Mouse (Mus musculus) erythroblast, embryonic 14.5 days (primary cell): Measurements from ENCODE around the gene Mybpc3. TPM values are rescaled to one million over a fixed set of nuclear protein-coding genes. Genes with fewer than 3 reads are reported as not detected.

ENCODE experiments used
- H3K27me3 ChIP-seq: 2 replicates; pipeline ENCODE4 v1.6.1; 2012; ENCODE audit warnings: inconsistent platforms; ENCODE audit not compliant: control insufficient read depth
- H3K36me3 ChIP-seq: 2 replicates; pipeline ENCODE4 v1.6.1; 2012; ENCODE audit warnings: mild to moderate bottlenecking, inconsistent platforms; ENCODE audit not compliant: control insufficient read depth
- H3K4me1 ChIP-seq: 2 replicates; pipeline ENCODE4 v1.6.1; 2012; ENCODE audit warnings: inconsistent platforms; ENCODE audit not compliant: control insufficient read depth
- H3K4me3 ChIP-seq: replicated peaks from 2 replicates; pipeline ENCODE3; 2012; ENCODE audit warnings: moderate library complexity, mild to moderate bottlenecking, inconsistent platforms
- H3K9me3 ChIP-seq: 2 replicates; pipeline ENCODE4 v1.6.1; 2012; ENCODE audit warnings: low read length, inconsistent platforms, mixed read lengths; ENCODE audit not compliant: control insufficient read depth
- GATA1 ChIP-seq: IDR thresholded peaks from 2 replicates; pipeline ENCODE4 v1.6.1; 2012; ENCODE audit warnings: low read length, inconsistent platforms, mixed read lengths
- TAL1 ChIP-seq: IDR thresholded peaks from 3 replicates; pipeline ENCODE4 v1.6.1; 2012; ENCODE audit warnings: low read length, inconsistent platforms, mixed read lengths
- polyA plus RNA-seq: library from polyadenylated mRNA; stranded (reverse); fragments of >175 nt; gene quantifications from 2 replicates; pipeline ENCODE4 v1.2.3, GENCODE M21; 2012

Gene Mybpc3
- polyA plus RNA-seq, 1 experiment: not detected

GRCm38 (mm10) chr2:91139764-91140163, 21.8 kb downstream of the Mybpc3 start:
- Histone ChIP-seq H3K36me3 (peaks cover 57% of the 10 kb centered on the region), H3K9me3 (no peaks in the 10 kb centered on the region), H3K4me3 (no peak overlapping the region), H3K27me3 (no peaks in the 10 kb centered on the region), H3K4me1 (peaks cover 6% of the 10 kb centered on the region)
- TF ChIP-seq TAL1 (no peak), GATA1 (no peak)

DNA sequence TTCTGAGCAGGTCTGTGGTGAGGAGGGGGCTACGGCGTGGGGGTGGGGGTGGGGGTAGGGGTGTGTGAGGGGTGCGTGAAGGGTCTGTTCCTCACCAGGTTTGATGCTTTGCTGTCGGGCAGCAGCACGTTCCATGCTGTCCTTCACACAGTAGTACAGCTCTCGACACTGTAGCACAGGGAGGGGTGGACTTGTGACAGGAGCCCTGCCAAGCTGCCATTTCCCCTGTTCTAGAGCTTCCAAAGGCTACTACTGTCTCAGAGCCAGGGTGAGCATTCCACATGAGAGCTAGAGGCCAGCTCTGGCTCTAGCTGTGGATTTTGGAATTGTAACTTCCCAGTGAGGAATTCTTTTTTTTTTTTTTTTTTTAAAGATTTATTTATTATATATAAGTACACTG, 25.0 kb downstream of the Mybpc3 start:
- TF ChIP-seq TAL1 (no peak), GATA1 (no peak)
- no peak overlapping the region for H3K4me3 ChIP-seq
- peaks cover 54% of the 10 kb centered on the region for H3K36me3 ChIP-seq
- H3K27me3 ChIP-seq: no peaks in the 10 kb centered on the region
- peaks cover 6% of the 10 kb centered on the region for H3K4me1 ChIP-seq
- H3K9me3 ChIP-seq: no peaks in the 10 kb centered on the region

- Histone ChIP-seq H3K9me3 (no peaks in the 10 kb centered on the region), H3K4me3 (no peak overlapping the region), H3K27me3 (no peaks in the 10 kb centered on the region), H3K36me3 (peaks cover 49% of the 10 kb centered on the region), H3K4me1 (peaks cover 6% of the 10 kb centered on the region)
- no peak for TF ChIP-seq GATA1
- no peak for TF ChIP-seq TAL1
Observed at GRCm38 (mm10) chr2:91143401-91143800, 25.5 kb downstream of the Mybpc3 start.

GRCm38 (mm10) chr2:91148101-91148500, 30.2 kb downstream of the Mybpc3 start:
- Histone ChIP-seq H3K27me3 (no peaks in the 10 kb centered on the region), H3K36me3 (peaks cover 40% of the 10 kb centered on the region), H3K4me1 (no peaks in the 10 kb centered on the region), H3K9me3 (no peaks in the 10 kb centered on the region), H3K4me3 (no peak overlapping the region)
- TF ChIP-seq TAL1 (no peak), GATA1 (no peak)

DNA sequence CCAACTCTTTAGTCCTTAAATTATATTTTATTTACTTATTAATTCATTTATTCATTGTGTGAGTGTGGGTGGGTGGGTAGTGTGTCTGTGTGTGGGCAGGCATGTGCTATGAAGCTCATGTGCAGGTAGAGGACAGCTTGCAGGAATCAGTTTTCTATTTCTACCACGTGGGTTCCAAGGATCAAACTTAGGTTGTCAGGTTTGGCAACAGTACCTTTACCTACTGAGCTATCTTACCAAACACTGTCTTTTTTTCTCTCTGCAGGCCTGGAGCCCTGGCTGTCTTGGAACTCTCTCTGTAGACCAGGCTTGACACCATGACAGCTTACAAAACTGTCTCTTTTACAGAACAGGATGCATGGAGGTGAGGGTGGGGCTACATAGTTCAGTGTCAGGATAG, 33.4 kb downstream of the Mybpc3 start:
- Histone ChIP-seq H3K4me3 (no peak overlapping the region), H3K9me3 (no peaks in the 10 kb centered on the region), H3K27me3 (no peaks in the 10 kb centered on the region), H3K36me3 (peaks cover 51% of the 10 kb centered on the region), H3K4me1 (no peaks in the 10 kb centered on the region)
- TF ChIP-seq TAL1 (no peak), GATA1 (no peak)

DNA sequence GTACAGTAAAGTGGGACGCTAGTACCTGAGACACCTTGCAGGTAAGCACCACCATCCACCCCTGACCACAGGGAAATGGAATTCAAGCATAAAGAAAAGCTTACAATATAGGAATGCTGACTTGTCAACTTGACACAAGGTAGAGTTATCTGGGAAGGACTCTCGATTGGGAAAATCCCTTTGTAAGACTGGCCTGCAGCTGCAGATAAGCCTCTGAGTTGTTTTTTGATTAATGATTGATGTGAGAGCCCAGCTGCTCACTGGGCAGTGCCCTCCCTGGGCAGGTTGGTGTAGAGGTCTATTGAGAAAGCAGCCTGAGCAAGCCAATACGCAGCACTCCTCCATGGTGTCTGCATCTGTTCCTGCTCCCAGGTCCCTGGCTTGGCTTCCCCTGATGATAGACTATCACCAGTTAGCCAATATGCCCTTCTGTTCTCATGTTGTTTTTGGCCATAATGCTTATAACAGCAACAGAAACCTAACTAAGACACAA, 35.0 kb downstream of the Mybpc3 start:
- Histone ChIP-seq H3K4me3 (no peak overlapping the region), H3K9me3 (no peaks in the 10 kb centered on the region), H3K4me1 (no peaks in the 10 kb centered on the region), H3K36me3 (peaks cover 58% of the 10 kb centered on the region), H3K27me3 (no peaks in the 10 kb centered on the region)
- no peak for TF ChIP-seq TAL1
- TF ChIP-seq GATA1: no peak

DNA sequence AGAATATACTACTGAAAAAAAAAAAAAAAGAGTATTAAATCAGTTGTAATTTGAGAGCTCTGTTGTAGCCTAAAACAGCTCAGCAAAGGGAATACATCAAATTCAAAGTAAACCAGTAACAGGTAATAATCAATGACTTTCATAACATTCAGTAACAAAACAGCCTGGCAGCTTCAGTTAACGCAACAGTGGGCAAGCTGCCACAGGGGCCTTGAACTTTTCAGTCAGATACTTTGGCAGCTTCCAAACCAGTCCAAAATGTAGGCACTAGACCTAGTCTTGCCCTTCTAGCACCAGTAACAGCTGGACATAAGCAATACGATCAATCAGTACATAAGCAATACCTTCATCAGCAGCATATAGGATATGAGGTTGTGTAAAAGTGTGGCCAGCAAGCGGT, 36.1 kb downstream of the Mybpc3 start:
- Histone ChIP-seq H3K36me3 (peaks cover 61% of the 10 kb centered on the region), H3K9me3 (no peaks in the 10 kb centered on the region)
- TF ChIP-seq TAL1: no peak
- TF ChIP-seq GATA1: no peak

DNA sequence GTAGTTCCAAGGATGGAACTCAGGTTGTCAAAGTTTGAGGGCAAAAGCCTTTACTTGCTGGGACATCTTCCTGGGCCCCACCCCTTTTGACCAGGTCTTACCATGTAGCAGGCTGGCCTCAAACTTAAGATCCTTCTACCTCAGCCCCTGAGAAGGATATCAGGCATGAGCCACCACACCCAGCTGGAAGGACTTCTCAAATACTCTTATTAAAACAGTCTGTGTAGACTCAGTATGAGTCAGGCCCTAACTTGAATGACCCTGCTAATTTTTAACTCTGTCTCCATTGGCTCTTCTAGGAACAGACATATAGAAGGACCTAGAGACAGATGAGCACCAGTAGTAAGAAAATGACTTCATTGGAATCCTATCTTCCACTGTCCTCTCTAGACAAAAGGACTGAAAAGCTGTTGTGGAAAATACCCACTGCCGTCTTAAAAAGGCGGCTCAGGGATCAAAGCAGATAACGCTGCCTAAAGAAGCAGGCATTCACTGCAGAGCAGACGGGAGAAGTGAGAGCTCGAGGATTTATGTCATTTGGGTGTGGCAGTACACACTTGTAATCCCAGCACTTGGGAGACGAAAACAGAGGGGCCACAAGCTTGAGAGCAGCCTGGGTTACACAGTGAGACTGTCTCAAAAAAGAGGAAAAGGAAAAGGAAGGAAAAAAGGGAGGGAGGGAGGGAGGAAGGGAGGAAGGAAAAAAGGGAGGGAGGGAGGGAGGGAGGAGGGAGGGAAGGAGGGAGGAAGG, 39.2 kb downstream of the Mybpc3 start:
- Histone ChIP-seq H3K4me3 (no peak overlapping the region), H3K36me3 (peaks cover 70% of the 10 kb centered on the region)

More for the DNA sequence above, 36.1 kb downstream of the Mybpc3 start:
- Histone ChIP-seq H3K4me1 (no peaks in the 10 kb centered on the region), H3K27me3 (no peaks in the 10 kb centered on the region), H3K4me3 (no peak overlapping the region)

DNA sequence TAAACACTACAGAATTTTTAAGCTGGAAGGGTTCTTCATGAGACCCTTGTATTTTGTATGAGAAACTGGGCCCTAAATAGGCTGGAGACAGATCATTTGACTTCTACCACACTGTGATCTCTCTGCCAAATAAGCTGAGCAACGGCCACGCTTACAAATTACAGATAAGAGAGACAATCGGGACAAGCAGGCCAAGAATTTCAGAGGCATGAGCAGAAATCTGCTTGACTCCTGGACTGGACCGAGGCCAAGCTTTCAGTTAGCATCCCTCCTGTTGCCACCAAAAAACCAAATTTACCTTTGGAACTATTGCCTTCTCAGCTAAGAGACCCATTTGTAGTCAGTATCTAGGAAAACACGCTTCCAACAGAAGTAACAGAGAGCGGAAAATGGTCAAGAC, 42.6 kb downstream of the Mybpc3 start:
- no peak overlapping the region for H3K4me3 ChIP-seq
- H3K36me3 ChIP-seq: peaks cover 74% of the 10 kb centered on the region
- no peaks in the 10 kb centered on the region for H3K9me3 ChIP-seq
- peaks cover 22% of the 10 kb centered on the region for H3K4me1 ChIP-seq
- H3K27me3 ChIP-seq: no peaks in the 10 kb centered on the region
- TF ChIP-seq TAL1: no peak
- no peak for TF ChIP-seq GATA1

More for the DNA sequence above, 39.2 kb downstream of the Mybpc3 start:
- H3K9me3 ChIP-seq: no peaks in the 10 kb centered on the region
- no peak for TF ChIP-seq TAL1
- TF ChIP-seq GATA1: no peak
- no peaks in the 10 kb centered on the region for H3K27me3 ChIP-seq
- no peaks in the 10 kb centered on the region for H3K4me1 ChIP-seq
